Mouse (Mus musculus): Measurements from ENCODE around the gene Adgrg7.

Adgrg7 gene

DNA sequence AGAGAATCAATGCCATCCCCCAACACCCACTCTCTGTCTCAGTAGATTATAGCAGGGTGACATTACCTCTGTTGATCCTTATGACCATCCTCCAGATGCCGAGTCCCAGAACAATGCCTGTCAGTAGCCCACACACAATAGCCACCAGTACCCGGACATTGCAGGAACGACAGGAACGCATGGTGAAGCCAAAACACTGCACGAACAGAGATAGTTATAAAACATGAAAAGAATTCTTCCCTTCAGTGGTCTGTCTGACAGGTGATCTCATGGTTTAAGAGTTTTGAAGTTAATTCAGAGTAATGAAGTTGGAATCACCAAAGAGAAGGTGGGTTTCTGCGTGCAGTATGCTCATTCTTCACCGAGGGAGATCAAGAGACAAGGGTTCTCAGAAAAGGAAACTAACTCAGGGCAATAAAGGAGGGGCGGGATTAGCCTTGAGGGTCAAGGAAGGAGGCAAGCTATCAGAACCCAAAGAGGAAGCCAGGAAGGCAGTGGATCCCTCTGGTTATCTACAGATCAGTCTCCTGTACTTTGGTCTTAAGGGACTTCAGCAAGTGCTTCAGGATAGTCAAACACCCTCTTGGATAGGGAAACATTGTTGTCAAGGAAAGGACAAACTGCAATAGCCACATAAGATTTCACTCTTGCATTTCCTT, at the start of gene Adgrg7:
Adgrg7 (minus strand) TSS at position 375 of the 659 bp plus-strand sequence.
- no peak for DNase-seq

DNA sequence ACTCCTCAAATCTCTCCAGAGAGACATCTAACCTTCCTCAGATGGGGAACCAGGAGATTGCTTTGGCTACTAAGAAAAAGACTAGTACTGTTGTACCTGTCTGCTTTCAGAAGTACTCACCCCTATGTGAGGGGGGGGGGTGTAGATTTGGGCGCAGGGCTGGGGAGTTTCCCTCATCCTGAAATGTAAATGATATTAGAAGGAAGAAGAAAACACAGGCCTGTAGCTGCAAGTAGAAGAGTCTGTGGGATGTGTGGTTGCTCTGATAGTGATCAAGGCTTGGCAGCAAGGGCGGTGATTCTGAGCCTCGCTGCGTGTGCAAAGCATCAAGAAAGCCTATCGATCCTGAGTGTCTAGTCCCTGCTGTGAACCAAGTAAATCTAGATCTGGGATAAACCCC, 47.3 kb upstream of the Adgrg7 start:
- DNase-seq = no peak

GRCm38 (mm10) chr16:56833312-56833711, 37.7 kb upstream of the Adgrg7 start:
- no peak for DNase-seq

- DNase-seq = no peak
Measured at GRCm38 (mm10) chr16:56831986-56832385, 36.3 kb upstream of the Adgrg7 start.

DNA sequence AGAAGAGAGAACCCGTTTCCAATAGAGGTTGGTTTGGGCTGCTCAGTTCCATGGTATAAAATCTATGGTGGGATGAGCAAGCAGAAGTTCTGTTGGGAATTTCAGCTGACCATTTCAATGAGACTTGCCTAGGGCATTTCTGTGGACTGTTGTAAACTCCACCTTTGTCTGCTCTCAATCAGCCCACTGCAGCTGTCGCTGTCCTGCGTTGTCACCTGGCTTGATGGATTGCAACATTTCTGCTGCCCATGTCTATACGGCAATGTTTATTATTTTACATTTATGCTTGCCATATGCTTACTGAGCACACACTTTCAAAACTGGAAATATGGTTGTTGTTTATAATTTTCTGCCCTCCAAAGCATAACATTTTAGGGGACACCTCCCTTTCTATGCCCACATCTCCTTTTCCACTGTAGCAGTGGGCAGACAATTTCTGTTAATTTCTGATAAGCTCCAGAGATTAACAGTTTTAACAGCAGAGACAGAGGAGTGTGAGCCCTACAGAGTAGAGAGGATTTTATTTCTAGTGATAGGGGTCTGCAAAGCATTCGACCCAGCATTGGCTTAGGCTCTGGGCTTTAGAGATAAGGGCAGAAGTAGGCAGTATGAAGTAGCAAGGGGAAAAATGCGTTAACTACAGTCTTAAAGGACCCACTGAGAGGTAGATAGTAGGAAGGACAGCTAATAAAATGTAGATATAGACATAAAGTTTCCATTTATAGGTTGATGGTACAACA, 5.9 kb upstream of the Adgrg7 start:
- no peak for DNase-seq

- no peak for DNase-seq
Measured at GRCm38 (mm10) chr16:56800946-56801345, 5.3 kb upstream of the Adgrg7 start.

DNA sequence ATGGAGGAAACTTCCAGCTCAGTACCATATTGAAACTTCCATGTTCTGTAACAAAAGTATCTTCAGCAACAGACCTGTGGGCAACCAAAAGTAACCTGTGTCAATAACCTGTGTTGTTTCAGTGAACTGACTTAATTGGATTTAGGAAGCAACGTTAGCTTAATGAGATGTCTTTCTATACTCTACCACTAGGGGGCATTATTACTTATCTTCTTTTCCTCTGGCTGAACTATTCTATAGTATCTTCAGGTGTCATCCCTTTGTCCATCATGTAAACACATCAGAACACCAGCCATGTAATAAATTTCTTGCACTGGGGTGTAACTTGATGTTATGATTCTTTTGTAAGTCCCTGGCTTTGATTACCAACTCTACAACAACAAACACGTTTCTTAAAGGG, 4.8 kb upstream of the Adgrg7 start:
- DNase-seq = no peak

- no peak for DNase-seq
Measured at GRCm38 (mm10) chr16:56799541-56800029, 3.9 kb upstream of the Adgrg7 start.

GRCm38 (mm10) chr16:56798873-56799272, 3.2 kb upstream of the Adgrg7 start:
- no peak for DNase-seq

GRCm38 (mm10) chr16:56794383-56795144, 1.1 kb downstream of the Adgrg7 start:
- DNase-seq = no peak

DNA sequence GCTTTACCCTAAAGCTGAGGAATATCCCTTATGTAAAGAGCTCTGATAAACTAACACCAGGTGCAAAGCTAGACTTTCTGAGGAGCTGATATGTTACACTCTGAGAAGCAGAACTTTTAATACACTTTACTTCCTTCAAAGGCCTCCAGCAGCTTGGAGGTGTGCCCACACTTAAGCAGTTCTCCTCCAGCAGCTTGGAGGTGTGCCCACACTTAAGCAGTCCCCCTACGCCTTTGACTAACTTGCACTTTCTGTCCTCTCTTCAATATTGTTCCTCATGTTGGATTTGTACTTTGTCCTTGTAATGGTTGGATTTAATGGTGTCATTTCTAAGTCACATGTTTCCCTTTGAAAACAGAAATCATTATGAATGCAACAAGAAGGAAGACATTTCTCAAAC, 1.9 kb downstream of the Adgrg7 start:
- DNase-seq = no peak

DNA sequence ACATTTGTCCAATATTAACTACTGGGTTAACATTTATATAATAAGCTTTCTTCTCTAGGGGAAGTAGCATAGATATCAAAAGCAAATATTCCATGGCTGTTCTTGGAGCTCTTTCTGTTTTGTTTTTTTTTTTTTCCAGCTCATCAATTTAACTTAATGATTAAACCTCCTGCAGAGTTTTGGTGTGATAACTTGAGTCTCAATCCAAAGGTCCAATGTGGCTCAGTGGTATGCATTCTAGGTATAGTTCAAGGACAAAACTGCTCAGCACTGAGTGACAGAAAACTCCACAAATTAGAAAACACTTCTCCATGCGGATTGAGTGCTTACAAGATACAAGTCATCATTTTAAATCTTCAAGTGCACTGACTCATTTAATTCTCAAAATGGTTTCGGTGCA, 9.7 kb downstream of the Adgrg7 start:
- no peak for DNase-seq

- DNase-seq = peak; percentile 15 to 45
Measured at GRCm38 (mm10) chr16:56771163-56772105, 24.2 kb downstream of the Adgrg7 start.

DNA sequence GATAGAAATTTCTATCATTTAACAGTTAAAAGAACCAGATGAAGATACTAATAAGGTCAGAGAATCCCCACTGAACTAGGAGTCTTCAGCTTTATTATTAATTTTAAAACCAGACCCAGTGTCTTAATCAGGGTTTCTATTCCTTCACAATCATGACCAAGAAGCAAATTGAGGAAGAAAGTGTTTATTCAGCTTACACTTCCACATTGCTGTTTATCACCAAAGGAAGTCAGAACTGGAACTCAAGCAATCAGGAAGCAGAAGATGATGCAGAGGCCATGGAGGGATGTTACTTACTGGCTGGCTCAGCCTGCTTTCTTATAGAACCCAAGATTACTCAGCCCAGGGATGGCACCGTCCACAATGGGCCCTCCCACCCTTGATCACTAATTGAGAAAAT, 66.6 kb downstream of the Adgrg7 start:
- DNase-seq = no peak

DNA sequence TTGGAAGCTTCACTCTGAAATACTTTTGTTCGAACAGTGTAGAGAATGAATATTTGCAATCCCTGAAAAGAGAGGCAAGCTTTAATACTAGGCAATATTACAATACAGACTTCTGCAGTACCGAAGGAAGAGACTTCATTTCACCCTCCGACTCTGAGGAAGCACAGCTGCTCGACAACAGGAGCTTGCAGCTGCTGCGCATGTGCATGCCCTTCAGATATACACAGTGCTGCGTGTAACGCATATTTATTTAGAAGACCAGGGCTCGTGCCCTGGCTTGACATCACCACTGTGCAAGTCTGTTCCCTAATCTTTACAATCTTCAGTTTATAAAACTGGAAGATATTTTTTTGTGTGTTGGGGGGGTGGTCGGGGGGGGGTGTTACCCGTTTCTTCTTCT, 70.7 kb downstream of the Adgrg7 start:
- peak; percentile 26 to 36 for DNase-seq

GRCm38 (mm10) chr16:56722357-56722756, 73.3 kb downstream of the Adgrg7 start:
- no peak for DNase-seq

DNA sequence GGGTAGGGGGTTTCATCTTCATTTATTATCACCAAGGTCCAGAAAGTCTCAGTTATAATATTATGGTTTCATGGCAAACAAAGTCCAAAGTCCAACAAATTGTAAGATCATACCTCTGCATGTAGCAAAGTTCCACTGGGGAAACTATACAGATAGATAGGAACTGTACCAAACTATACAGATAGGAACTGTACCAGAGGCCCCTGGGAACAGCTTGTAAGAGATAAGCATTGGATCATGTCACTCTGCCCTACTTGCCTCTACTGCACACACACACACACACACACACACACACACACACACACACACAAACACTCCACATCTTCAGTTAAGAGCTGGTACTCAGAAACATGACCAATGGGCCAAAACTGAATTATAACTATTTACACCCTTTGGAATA, 76.6 kb downstream of the Adgrg7 start:
- no peak for DNase-seq

GRCm38 (mm10) chr16:56717224-56718200, 78.1 kb downstream of the Adgrg7 start, which contains the start of gene Tfg:
Gene Tfg, minus strand, starts transcription at chr16:56717450.
- peak; percentile 100 for DNase-seq

- no peak for DNase-seq
Measured at GRCm38 (mm10) chr16:56716557-56717179, 79.0 kb downstream of the Adgrg7 start.

- DNase-seq = no peak
Measured at GRCm38 (mm10) chr16:56715608-56716007, 80.0 kb downstream of the Adgrg7 start.

DNA sequence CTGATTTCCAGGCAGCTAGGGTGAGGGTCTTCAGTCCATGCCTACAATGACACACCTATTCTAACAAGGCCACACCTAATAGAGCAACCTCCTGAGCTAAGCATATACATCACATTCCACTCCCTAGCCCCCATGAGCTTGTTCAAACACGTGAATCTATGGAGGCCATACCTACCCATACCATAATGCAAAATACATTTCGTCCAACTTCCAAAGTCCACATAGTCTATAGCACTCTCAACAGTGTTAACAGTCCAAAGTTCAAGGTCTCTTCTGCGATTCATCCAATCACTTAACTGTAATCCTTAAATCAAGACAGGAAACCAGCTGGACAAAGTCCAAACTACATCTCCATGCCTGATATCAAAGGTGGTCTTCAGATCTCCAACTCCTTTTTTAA, 85.6 kb downstream of the Adgrg7 start:
- DNase-seq = no peak

All from kidney, postnatal 4 days (tissue).